Mouse (Mus musculus) left cerebral cortex, adult 2 months (tissue): ENCODE results near the gene Itgb2l. TPM values are rescaled to one million over a fixed set of nuclear protein-coding genes. Genes with fewer than 3 reads are reported as not detected.
A peak's percentile ranks its signal among the peaks of the same experiment; 100 is the strongest.

ENCODE experiments used
- DNase-seq, 2 experiments: peaks; one replicate each; pipeline ENCODE4 v3.0.0; 2021 to 2022; ENCODE audit warnings: low spot score in 2 of 2, mixed read lengths in 1 of 2; ENCODE audit errors: extremely low spot score in 1 of 2
- H3K27ac ChIP-seq: fragments of 200-600 bp; 2 replicates; pipeline ENCODE4 v1.8.1; 2022
- H3K4me3 ChIP-seq: fragments of 200-600 bp; 2 replicates; pipeline ENCODE4 v1.8.1; 2022
- CTCF ChIP-seq: fragments of 200-600 bp; IDR thresholded peaks from 2 replicates; pipeline ENCODE4 v1.8.1; 2022; ENCODE audit warnings: antibody characterized with exemption, mild to moderate bottlenecking, moderate library complexity
- intact Hi-C: fragments of 180-260 bp; cut with DNase I; formaldehyde crosslinking; loops from one replicate; pipeline ENCODE4 v1.15.1; 2025
- long read RNA-seq, 2 experiments: library from polyadenylated mRNA; stranded (forward); transcript quantifications; one replicate each; pipeline ENCODE4 v2.0.0; 2021; ENCODE audit warnings: borderline mapping rate in 2 of 2
- total RNA-seq, 2 experiments: library from RNA; stranded (reverse); gene quantifications; 2 replicates each; pipeline ENCODE4 v1.2.3; 2021

Itgb2l gene
- total RNA-seq = not detected
- long read RNA-seq, experiment 1 = 0 reads
- long read RNA-seq, experiment 2 = 0 reads

DNA sequence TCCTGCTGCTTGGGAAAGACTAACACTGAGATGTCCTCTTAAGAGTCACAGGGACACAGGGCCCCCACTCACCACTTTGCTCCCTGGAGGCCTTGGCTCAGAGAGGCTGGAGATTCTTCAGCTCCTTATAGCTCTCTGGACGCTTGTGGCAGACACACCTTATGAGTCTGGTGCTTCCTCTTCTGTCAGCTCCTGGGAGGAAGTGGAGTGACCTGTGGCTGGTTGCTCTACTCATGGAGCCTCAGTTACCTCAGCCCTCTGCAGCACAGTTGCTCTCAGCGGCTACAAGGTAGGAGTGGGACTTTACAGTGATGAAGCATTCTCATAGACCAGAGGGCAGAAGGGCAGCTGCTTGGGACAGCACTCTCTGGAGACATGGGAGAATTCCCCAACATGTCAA lies at the start of gene Itgb2l:
Itgb2l (minus strand) TSS at position 152 of the 400 bp plus-strand sequence.
- intact Hi-C loops = no loop called here

DNA sequence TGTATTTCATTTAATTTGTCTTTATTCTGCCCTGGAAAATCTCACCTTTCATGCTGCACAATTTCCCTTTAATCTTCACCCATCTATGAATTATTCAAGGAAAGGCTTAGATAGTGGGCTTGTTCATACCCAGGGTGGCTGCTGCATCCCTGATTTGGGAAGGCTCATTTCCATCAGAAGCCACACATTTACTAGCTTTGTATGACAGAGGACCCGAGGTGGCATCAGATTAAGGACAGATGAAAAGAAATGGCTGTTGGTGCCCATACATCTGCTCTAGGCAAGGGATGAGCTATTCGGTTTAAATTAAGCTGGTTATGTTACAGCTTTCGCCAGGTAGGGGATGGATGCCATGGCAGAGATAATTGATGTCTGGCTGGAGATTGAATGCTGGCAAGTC lies 48.1 kb upstream of the Itgb2l start:
- DNase-seq = no peak
- no peak overlapping the region for H3K27ac ChIP-seq
- TF ChIP-seq CTCF = no peak
- intact Hi-C loops = no loop called here
- no peak overlapping the region for H3K4me3 ChIP-seq

More for the DNA sequence above, at the start of gene Itgb2l:
- DNase-seq = no peak
- Histone ChIP-seq H3K27ac (no peak within 1 kb of the TSS), H3K4me3 (no peak within 1 kb of the TSS)
- no peak for TF ChIP-seq CTCF

DNA sequence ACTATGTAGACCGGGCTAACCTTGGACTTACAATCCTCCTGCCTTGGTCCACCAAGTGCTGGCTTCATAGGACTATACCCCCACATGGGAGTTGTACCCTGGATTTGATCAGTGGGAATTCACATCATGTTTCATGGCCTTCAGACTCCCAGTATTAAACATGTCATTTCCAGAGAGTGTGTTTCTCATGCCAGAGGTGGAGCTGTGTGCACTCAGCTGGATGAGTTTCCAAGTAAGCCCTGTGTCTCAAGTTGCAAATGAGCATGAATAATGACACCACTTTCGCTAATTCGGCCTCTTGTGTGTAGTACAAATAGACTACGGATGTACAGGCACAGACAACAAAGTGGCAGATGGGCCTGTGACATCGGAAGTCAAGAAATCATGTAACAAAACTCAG lies 44.6 kb upstream of the Itgb2l start:
- no peak overlapping the region for H3K4me3 ChIP-seq
- no peak for TF ChIP-seq CTCF
- no peak for DNase-seq
- H3K27ac ChIP-seq = no peak overlapping the region
- intact Hi-C loops = no loop called here

DNA sequence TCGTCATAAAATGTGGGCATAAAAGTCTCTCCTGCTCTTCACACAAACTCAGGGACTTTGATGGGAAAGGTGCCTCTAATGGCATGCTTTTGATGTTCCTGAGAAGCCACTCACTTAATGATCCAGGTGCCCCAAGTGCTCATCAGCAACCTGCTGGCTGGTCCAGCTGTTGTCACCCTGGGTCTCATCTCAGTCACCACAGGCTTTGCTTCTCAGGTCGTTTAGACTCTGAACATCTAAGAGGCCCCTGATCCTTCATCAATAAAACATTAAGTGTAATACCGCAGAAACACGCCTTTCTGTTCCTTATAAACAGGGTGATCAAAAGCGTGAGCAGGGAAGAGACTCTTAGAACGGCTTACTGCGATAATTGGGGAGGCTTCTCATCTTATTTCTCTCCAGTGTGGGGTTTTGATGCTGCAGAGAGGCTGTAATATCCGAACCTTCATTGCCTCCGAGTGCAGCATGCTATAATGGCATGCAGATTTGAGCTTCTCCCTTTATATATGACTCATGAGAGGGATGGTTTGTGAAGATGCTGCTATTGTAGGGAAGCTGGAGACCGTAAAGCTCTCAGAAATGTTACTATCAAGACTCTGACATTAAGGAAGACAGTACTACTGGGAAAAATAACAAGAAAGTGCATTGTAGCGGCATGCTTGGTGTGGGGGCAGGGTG lies 43.7 kb upstream of the Itgb2l start:
- no peak for TF ChIP-seq CTCF
- intact Hi-C loops = no loop called here
- DNase-seq = no peak
- Histone ChIP-seq H3K27ac (no peak overlapping the region), H3K4me3 (no peak overlapping the region)

DNA sequence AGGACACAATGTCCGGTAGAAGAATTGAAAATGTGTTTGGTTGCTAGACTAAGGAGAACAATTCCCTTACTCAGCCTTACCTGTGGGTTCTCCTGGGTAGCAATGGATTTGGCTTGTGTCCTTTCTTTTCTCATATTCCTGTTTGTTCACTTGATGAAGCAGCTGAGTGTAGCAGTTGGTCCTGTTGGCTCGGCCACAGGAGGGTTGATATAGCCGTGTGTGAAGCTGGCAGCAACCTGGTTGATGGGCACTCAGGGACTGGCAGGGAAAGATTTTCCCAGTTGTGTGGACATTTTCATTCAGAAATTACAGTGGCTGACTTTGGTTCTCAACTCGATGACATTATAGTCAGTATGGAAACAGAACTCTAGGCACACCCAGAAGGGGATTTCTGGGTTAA lies 38.4 kb upstream of the Itgb2l start:
- intact Hi-C loops = no loop called here
- Histone ChIP-seq H3K4me3 (no peak overlapping the region), H3K27ac (no peak overlapping the region)
- no peak for DNase-seq
- no peak for TF ChIP-seq CTCF

DNA sequence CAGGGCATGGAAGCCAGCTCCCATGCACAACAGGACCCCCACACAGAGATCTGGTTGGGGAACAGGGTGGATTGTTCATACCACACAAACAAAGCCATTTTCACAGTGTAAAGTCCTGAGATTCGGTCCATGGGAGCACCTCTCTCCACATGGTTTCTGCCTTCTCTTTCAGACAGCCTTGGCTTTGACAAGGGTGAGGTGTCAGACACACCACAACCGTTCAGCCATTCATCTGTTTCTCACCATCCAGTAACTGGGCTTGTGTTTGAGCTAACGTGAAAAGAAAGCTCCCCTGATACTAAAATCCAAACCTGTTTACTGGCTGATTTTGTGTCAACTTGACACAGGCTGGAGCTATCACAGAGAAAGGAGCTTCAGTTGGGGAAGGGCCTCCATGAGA lies 30.8 kb upstream of the Itgb2l start:
- H3K27ac ChIP-seq = no peak overlapping the region
- no peak overlapping the region for H3K4me3 ChIP-seq
- intact Hi-C loops = no loop called here
- no peak for TF ChIP-seq CTCF
- no peak for DNase-seq

DNA sequence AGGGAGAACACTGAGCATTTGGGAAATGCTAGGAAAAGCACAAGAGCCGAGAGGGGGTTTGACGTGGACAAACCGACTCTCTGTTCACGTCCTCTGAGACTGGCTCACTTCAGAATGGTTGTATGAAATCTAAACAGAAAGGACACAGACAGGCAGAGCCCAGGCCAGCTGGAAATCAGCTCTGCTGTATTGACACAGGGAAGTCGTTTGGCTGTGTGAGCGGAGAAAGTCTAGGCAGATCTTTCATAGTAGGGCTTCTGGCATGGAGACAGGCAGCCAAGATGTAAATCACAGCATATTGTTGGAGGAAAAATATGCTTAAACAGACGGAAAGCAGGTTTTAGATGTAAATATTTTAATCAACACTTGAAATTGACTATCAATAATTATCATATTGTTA lies 29.4 kb upstream of the Itgb2l start:
- Histone ChIP-seq H3K27ac (peak overlapping the region; percentile 15; the same call in 1 of the 2 replicates), H3K4me3 (0 out of 2 replicates have a peak overlapping the region, but pooled peaks have one; percentile 4)
- DNase-seq = no peak
- TF ChIP-seq CTCF = no peak
- intact Hi-C loops = no loop called here

DNA sequence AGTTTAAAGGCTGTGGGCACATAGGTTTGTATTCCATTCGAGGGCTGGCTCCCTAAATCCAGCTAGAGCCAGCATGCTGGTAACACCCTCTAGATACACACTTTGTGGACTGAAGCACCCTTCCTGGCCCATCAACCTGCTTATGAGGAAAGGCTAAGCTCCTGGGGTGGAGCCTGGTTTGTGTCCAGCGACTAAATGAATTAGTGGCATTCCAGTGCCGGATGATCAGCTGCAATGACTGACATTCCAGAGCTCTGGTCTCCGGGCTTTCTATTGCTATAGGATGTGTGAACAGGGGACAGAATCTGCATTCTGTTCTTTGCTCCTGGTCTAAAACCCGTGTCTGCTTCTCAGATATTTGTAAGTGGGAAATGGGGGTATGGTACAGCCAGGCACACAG lies 28.9 kb upstream of the Itgb2l start:
- Histone ChIP-seq H3K27ac (peak overlapping the region; percentile 15; the same call in 1 of the 2 replicates), H3K4me3 (peak overlapping the region; percentile 4; the same call in 1 of the 2 replicates)
- TF ChIP-seq CTCF = no peak
- DNase-seq = no peak
- intact Hi-C loops = no loop called here

DNA sequence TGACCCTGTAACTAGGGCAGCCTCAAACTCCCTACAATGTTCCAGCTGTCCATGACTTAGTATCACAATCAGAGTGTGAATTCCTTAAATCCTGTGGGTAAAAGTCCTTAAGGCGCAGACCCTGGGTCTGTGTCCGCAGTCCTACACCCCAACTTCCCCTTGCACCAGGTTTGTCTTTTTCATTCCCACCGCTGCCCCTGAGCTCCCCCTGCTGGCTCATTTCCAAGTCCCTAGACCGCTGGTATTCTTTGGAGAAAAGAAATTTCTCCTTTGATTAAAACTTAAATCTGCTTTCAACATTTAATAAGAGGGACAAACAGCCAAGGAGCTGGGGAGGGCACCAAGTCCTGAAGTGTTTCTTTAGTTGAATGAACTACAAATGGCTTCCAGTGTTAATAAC lies 26.2 kb upstream of the Itgb2l start:
- intact Hi-C loops = loop anchor here (5.0 kb wide), 1 partner anchor 112 kb away; no protein-coding TSS in a partner anchor
- DNase-seq = peak in 1 of 2 experiments; percentile 34
- Histone ChIP-seq H3K27ac (0 out of 2 replicates have a peak overlapping the region, but pooled peaks have one; percentile 44), H3K4me3 (peak overlapping the region; percentile 40)
- TF ChIP-seq CTCF = peak; percentile 15

DNA sequence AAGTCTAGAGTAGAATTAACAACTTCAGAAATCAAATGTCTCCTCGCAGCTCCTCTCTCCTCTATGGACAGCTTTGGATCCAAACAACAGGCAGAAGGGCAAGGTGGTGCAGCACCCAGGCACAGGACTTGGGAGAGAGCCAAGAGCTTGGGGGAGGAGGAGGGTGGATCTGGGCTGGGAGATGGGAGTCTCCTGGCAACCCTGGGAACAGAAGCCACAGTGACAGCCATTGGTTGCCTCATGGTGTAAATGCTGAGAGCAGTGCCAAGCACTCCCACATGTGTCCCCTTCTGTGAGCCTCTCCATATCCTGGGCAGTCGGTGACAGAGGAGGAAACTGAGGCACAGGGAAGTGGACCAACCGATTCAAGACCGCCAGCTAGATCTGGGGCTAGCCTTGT lies 25.3 kb upstream of the Itgb2l start:
- intact Hi-C loops = loop anchor here (5.0 kb wide), 1 partner anchor 111 kb away; no protein-coding TSS in a partner anchor
- H3K27ac ChIP-seq = peak overlapping the region; percentile 44
- H3K4me3 ChIP-seq = peak overlapping the region; percentile 40
- TF ChIP-seq CTCF = no peak
- DNase-seq = peak; percentile 57 to 68

DNA sequence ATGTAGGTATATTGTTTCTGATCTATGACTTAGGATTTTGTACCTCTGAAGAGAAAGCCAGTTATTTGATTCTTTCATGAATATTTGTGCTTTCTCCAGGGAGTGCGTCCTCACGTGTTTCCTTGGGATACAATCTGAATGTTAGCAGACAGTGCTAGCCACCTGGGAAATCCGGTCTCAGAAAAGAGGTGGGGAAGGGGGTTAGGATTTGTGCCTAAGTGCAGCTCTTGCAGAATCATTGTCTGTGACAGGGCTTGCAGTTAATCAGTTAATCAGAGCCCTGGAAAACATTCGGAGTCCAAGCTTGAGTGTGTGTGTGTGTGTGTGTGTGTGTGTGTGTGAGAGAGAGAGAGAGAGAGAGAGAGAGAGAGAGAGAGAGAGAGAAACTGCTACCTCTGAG lies 24.6 kb upstream of the Itgb2l start:
- Histone ChIP-seq H3K4me3 (peak overlapping the region; percentile 52), H3K27ac (peak overlapping the region; percentile 74)
- TF ChIP-seq CTCF = no peak
- DNase-seq = no peak
- intact Hi-C loops = loop anchor here (5.0 kb wide), 1 partner anchor 111 kb away; no protein-coding TSS in a partner anchor

DNA sequence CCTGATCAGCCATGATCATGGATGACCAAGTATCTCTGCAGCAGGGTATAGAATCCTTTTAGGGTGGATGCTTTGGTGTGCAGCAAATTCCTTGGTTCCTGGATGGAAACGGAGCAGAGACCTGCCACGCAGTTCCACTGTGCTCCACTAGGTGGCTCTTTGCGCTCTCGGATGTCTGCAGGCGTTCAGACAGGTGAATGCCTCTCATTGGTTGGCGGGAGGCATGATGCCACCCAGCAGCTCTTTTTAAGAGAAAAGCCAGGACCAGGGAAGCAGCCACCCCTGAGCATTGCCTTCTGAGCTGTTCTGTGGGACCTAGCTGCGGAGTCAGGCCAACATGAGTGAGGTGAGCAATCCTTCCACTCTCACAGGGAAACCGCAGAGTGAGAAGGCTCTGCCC lies 24.0 kb upstream of the Itgb2l start, which contains the start of gene Pcp4:
Pcp4 (plus strand) TSS at position 162 of the 400 bp plus-strand sequence.
- H3K27ac ChIP-seq = peak within 1 kb of the TSS; percentile 74

More for the DNA sequence above, 24.0 kb upstream of the Itgb2l start, which contains the start of gene Pcp4:
- peak; percentile 92 to 96 for DNase-seq
- intact Hi-C loops = loop anchor here (1.0 to 5.0 kb wide), 3 partner anchors 110 to 205 kb away; no protein-coding TSS in a partner anchor
- TF ChIP-seq CTCF = no peak; the same call in none of the 2 replicates
- H3K4me3 ChIP-seq = peak within 1 kb of the TSS; percentile 52
